Comparison of ENCODE assay signal across 8 mouse cellular contexts in the genomic region with DNA sequence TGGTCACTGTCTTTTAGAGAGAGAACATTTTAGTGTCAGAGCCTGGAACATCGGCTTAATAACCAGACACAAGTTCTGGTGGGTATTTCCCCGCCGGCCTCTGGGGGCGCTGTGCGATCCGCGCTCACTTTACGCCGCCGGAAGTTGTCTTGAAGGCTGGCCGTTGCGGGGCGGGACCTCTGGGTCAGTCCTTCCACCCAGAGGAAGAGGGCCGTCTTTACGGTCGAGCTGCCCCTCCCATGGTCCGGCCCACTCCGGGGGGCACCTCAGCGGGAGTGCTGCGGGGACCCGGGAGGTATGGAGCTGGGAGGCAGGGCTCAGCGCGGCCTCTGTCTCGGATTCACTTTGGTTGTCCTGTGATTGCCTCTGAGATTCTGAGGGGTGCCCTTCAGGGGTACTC. TPM values are rescaled to one million over a fixed set of nuclear protein-coding genes. Genes with fewer than 3 reads are reported as not detected.
DNase-seq lines count a peak whose midpoint lies in the region; ATAC-seq lines count a peak whose summit lies in the region.

No protein-coding gene starts in this region.

- peak; percentile 42 for ATAC-seq in hindbrain, embryonic 12.5 days (ENCODE audit: low FRiP score)

- H3K9ac ChIP-seq in hindbrain, embryonic 12.5 days: peak overlapping the region; percentile 81

- no peaks in the 10 kb centered on the region for H3K9me3 ChIP-seq in hindbrain, embryonic 12.5 days (replicated peaks)

- peak overlapping the region; percentile 67 for H3K4me3 ChIP-seq in hindbrain, embryonic 12.5 days

- peaks cover 28% of the 10 kb centered on the region for H3K4me1 ChIP-seq in hindbrain, embryonic 12.5 days

- WGBS in hindbrain, embryonic 12.5 days: under 1% methylated on average over 24 of the region's 24 CpGs

- H3K27ac ChIP-seq in hindbrain, embryonic 12.5 days: peak overlapping the region; percentile 64

- peak overlapping the region; percentile 71 for H3K4me2 ChIP-seq in hindbrain, embryonic 12.5 days (replicated peaks)

- no peaks in the 10 kb centered on the region for H3K27me3 ChIP-seq in hindbrain, embryonic 12.5 days

- peaks cover 27% of the 10 kb centered on the region for H3K36me3 ChIP-seq in hindbrain, embryonic 12.5 days

- DNase-seq in Muller cell, postnatal 12 days (ENCODE audit: inconsistent ontology term): peak; percentile 97
- peak; percentile 94 for DNase-seq in cerebellum, adult 9-11 months
- DNase-seq in frontal cortex, adult 2 months (ENCODE audit: extremely low spot score in 1 of 2, low spot score in 1 of 2): peak; percentile 89 to 98
- DNase-seq in layer of hippocampus, postnatal 25 days (ENCODE audit: extremely low spot score in 1 of 2, low spot score in 1 of 2): peak; percentile 94 to 96
- DNase-seq in lung, postnatal 25 days (ENCODE audit: low spot score): peak; percentile 95
- peak; percentile 98 for DNase-seq in retina, embryonic 14.5 days (ENCODE audit: low spot score)
- peak; percentile 95 for DNase-seq in thymus, postnatal 4 days

RNA-seq across cellular contexts. Expression of a gene that starts 2.7 kb away (rescaled TPM):
- 224 and 228 TPM in 2 replicates for polyA plus RNA-seq in frontal cortex, adult 2 months (2012; rRNA removed)
- 307 and 311 TPM in 2 replicates for polyA plus RNA-seq in hindbrain, embryonic 12.5 days (2016; fragmentation: Nextera tagmentation; extraction: Ambion mirVana)
- 100 to 1,000 TPM; 234 to 286 TPM for total RNA-seq in layer of hippocampus, postnatal 25 days (2021)

RNA-seq across cellular contexts. Expression of a gene that starts 3.7 kb away (rescaled TPM):
- polyA plus RNA-seq in frontal cortex, adult 2 months (2012; rRNA removed): 23.5 and 27.3 TPM in 2 replicates
- polyA plus RNA-seq in hindbrain, embryonic 12.5 days (2016; fragmentation: Nextera tagmentation; extraction: Ambion mirVana): 101 and 109 TPM in 2 replicates
- total RNA-seq in layer of hippocampus, postnatal 25 days (2021): 10 to 100 TPM; 15.1 to 16.5 TPM

RNA-seq across cellular contexts. Expression of a gene that starts 48.0 kb away (rescaled TPM):
- polyA plus RNA-seq in frontal cortex, adult 2 months (2012; rRNA removed): 227 and 230 TPM in 2 replicates
- 29.1 and 29.2 TPM in 2 replicates for polyA plus RNA-seq in hindbrain, embryonic 12.5 days (2016; fragmentation: Nextera tagmentation; extraction: Ambion mirVana)
- 100 to 1,000 TPM; 365 to 435 TPM for total RNA-seq in layer of hippocampus, postnatal 25 days (2021)

Comparison
In these comparisons a context has a peak if more than half of its experiments do, and no peak if none do; other contexts are left out.
1. Peak in every context shown above with its lines: DNase-seq, ATAC-seq, H3K4me3 ChIP-seq and H3K27ac ChIP-seq.